Mouse (Mus musculus): ENCODE data around the gene Usf1. TPM values are rescaled to one million over a fixed set of nuclear protein-coding genes. Genes with fewer than 3 reads are reported as not detected.
A peak's percentile ranks its signal among the peaks of the same experiment; 100 is the strongest.

Gene Usf1
- polyA plus RNA-seq, 1 experiment from 2014 or later: 106 TPM

DNA sequence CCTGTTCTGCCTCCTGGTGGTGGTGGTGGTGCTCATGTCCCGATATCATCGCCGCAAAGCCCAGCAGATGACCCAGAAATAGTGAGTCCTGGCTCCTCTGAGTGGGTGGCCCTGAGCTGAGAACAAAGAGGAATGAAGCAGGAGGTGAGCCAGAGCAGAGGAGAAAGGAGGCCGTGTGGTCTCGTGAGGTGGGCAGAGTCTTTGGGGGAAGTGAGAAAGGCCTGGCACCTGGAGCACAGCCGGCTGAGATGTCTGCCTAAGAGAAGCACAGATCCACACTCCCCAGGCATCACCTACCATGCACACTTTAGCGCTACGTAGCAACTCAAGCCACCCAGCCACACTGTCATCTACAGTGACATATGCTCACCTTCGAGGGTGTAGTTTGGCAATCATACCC lies 25.9 kb upstream of the Usf1 start:
- ChIA-PET POLR2A (no interaction called here), CTCF (interaction anchor here (1.4 kb wide), 1 partner anchor 25 kb away, joined by 3 read pairs; the partner anchor contains the start of gene Klhdc9)
- no peak for TF ChIP-seq CTCF (IDR thresholded peaks at IDR 0.05)
- ATAC-seq: no peak
- no peak for DNase-seq (ENCODE audit: low read depth, low spot score)
- in situ Hi-C loops (cut with MboI; ENCODE audit: low pct_unique_long_range_greater_than_20kb): no loop called here
- H3K27me3 ChIP-seq: peaks cover 3% of the 10 kb centered on the region

DNA sequence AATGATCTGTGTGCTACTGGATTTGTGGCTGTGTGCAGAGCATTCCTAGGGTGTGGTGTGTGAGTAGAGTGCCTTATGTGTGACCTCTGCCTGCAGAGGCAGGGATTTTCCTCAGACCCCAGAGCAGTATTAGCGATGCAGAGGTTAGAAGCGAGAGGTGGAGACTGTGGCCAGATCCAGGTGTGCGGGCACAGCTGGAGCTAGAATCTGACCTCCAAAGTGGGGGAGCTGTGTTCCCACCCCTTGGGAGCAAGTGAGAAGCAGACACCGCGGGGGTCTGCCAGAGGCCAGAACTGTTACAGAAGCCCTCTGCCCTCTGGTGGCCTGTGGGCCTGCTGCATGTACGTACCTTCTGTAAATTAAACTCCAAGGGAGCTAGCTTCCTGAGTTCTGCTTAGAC lies 24.0 kb upstream of the Usf1 start:
- in situ Hi-C loops (cut with MboI; ENCODE audit: low pct_unique_long_range_greater_than_20kb): no loop called here
- no peaks in the 10 kb centered on the region for H3K27me3 ChIP-seq
- POLR2A ChIA-PET: no interaction called here
- CTCF ChIA-PET: interaction anchor here (1.0 to 1.5 kb wide), 2 partner anchors 29 to 62 kb away, joined by 3 read pairs; no protein-coding TSS in a partner anchor
- TF ChIP-seq CTCF (IDR thresholded peaks at IDR 0.05): no peak
- DNase-seq (ENCODE audit: low read depth, low spot score) (no peak), ATAC-seq (peak; percentile 53)

DNA sequence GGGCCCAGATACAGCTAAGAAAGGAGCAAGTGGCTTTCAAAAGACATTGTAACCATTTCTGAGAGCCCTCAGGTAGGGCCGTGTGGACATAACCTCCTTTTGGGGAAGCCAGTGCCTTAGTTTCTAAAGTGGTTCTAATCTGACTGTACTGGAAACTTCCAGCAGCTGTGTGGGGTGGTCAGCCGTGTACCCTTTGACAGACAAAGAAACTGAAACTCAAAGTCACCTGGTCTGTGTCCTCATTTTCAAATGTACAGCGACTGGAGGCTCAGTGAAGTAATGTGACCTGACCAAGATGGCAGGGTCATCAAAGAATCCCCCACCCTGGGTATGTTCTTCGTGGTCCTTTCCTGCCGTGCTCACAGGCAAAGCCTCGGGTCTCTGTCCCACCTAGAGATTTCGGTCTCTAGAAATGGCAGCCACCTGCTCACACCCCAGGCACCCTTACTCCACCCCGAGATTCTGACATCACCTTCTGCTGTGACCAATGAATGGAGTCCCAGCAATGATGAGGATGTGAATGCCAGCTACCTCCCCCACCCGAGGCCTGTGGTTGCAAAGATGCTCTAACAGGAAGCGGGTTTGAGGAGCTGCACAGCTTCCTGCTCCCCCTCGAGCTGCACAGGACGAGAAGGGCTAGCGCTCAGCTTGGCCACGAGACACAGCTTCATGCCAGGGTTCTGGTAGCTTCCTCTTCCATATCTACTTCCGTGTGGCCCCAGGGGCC lies 22.6 kb upstream of the Usf1 start, which contains the start of gene Arhgap30:
Gene Arhgap30, plus strand, starts transcription at position 579 of the 727 bp plus-strand sequence.
- ChIA-PET CTCF (interaction anchor here (1.1 to 2.0 kb wide), 3 partner anchors 8 to 30 kb away, joined by 3 to 6 read pairs (median 5); no protein-coding TSS in a partner anchor), POLR2A (no interaction called here)
- no peaks in the 10 kb centered on the region for H3K27me3 ChIP-seq
- DNase-seq (ENCODE audit: low read depth, low spot score) (no peak), ATAC-seq (no peak)
- no peak for TF ChIP-seq CTCF (IDR thresholded peaks at IDR 0.05)
- in situ Hi-C loops (cut with MboI; ENCODE audit: low pct_unique_long_range_greater_than_20kb): no loop called here

DNA sequence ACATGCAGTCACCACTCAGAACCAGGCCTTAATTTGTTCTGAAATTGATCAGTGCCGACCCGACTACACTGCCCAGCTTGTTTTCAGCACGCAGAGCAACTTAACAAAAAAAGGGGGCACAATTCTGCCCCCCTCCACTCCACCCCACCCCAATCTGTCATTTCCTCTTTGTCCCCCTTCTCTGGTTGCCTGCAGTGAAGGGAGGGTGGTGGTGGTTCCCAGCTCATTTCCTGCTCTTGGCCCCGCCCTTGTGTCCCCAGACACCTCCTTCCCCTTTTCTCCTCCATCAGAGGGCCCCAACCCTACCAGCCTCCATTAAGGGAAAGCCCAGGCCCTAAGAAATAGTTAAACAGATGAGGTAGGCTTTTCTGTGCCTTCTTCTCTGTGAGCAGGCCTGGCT lies 21.0 kb upstream of the Usf1 start:
- ChIA-PET CTCF (interaction anchor here (1.9 to 2.2 kb wide), 3 partner anchors 10 to 88 kb away, joined by 5 to 6 read pairs (median 5); no protein-coding TSS in a partner anchor), POLR2A (interaction anchor here (0.6 kb wide), 1 partner anchor 1704 kb away, joined by 3 read pairs; no protein-coding TSS in a partner anchor)
- in situ Hi-C loops (cut with MboI; ENCODE audit: low pct_unique_long_range_greater_than_20kb): no loop called here

DNA sequence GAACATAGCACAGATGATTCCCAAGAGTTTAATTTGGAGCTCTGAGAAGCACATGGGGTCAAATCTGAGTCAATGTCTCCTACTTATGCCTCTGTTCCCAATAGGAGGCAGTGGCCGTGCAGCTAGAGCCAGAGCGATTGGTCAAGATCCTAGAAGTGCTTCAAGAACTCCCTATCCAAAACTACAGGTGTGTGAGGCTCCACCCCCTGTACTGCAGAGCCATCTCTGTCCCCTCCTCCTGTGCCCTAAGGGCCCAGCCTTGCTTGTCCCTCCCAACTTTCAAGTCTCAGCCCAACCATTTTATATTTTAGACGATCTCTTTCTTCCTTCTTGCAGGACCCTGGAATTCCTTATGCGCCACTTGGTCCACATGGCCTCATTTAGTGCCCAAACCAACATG lies 9.3 kb upstream of the Usf1 start:
- TF ChIP-seq CTCF (IDR thresholded peaks at IDR 0.05): no peak
- CTCF ChIA-PET: interaction anchor here (1.3 kb wide), 1 partner anchor 22 kb away, joined by 3 read pairs; no protein-coding TSS in a partner anchor
- DNase-seq (ENCODE audit: low read depth, low spot score) (no peak), ATAC-seq (no peak)
- POLR2A ChIA-PET: no interaction called here
- H3K27me3 ChIP-seq: peaks cover 5% of the 10 kb centered on the region
- in situ Hi-C loops (cut with MboI; ENCODE audit: low pct_unique_long_range_greater_than_20kb): no loop called here

More for the DNA sequence above, 21.0 kb upstream of the Usf1 start:
- no peak for TF ChIP-seq CTCF (IDR thresholded peaks at IDR 0.05)
- peaks cover 2% of the 10 kb centered on the region for H3K27me3 ChIP-seq
- ATAC-seq (no peak), DNase-seq (ENCODE audit: low read depth, low spot score) (no peak)

DNA sequence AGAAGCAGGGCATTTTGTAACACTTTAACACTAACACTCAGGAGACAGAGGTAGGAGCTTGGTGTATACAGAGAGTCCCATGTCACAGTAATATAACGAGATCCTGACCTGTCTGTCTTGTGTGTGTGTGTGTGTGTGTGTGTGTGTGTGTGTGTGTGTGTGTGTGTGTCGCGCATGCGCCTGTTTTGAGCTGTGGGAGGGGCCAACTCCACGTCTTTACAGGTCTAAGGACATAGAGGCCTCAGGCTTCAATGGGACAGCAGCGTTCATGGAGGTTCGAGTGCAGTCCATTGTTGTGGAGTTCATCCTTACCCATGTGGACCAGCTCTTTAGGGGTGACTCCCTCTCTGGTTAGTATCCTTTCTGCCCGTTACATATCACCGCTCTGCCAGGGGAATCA lies 8.1 kb upstream of the Usf1 start:
- no peak for TF ChIP-seq CTCF (IDR thresholded peaks at IDR 0.05)
- ATAC-seq (no peak), DNase-seq (ENCODE audit: low read depth, low spot score) (no peak)
- ChIA-PET CTCF (interaction anchor here (1.3 kb wide), 1 partner anchor 23 kb away, joined by 3 read pairs; no protein-coding TSS in a partner anchor), POLR2A (no interaction called here)
- H3K27me3 ChIP-seq: peaks cover 5% of the 10 kb centered on the region
- in situ Hi-C loops (cut with MboI; ENCODE audit: low pct_unique_long_range_greater_than_20kb): no loop called here

DNA sequence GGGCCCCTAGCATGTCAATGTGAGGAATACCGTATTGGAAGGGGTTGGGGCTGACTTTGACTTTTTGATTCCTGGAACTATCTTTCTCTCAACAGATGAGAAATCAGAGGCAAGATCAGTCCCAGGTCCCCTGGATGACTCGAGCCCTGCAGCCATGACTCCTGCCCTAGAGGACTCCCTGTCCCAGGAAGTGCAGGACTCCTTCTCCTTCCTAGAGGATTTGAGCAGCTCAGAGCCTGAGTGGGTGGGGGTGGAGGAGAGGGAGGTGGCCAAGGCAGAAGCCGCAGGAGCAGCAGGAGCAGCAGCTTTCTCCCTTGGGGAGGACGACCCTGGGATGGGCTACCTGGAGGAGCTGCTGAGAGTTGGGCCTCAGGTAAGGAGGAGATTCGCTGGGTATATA lies 3.9 kb upstream of the Usf1 start:
- POLR2A ChIA-PET: no interaction called here

DNA sequence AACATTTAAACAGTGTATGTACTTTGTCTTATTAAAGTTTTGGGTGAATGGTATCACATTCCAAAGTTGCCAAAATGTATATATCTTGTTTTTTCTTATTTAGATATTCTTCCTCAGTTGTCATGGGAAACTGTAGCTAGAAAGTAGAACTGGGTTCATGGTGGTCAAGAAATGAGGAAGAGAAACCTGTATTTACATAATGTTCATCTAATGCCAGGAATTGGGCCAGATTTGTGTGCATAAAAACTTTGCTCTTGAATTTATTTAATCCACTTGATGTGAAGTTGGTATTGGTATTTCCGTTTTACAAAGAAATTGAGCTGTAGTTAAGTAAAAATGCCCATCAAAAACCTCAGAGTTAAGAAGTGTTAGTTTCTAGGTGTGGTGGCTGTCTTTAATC lies 882 bp upstream of the Usf1 start:
- POLR2A ChIA-PET: no interaction called here
- DNase-seq (ENCODE audit: low read depth, low spot score) (no peak), ATAC-seq (no peak)
- H3K27me3 ChIP-seq: peaks cover 5% of the 10 kb centered on the region
- CTCF ChIA-PET: interaction anchor here (0.6 to 1.9 kb wide), 7 partner anchors 21 to 115 kb away, joined by 3 to 7 read pairs (median 3); partner anchors contain the start of gene Arhgap30
- in situ Hi-C loops (cut with MboI; ENCODE audit: low pct_unique_long_range_greater_than_20kb): no loop called here
- no peak for TF ChIP-seq CTCF (IDR thresholded peaks at IDR 0.05)

More for the DNA sequence above, 3.9 kb upstream of the Usf1 start:
- in situ Hi-C loops (cut with MboI; ENCODE audit: low pct_unique_long_range_greater_than_20kb): no loop called here
- ATAC-seq: no peak
- CTCF ChIA-PET: no interaction called here
- peaks cover 10% of the 10 kb centered on the region for H3K27me3 ChIP-seq
- DNase-seq (ENCODE audit: low read depth, low spot score): no peak
- TF ChIP-seq CTCF (IDR thresholded peaks at IDR 0.05): no peak

DNA sequence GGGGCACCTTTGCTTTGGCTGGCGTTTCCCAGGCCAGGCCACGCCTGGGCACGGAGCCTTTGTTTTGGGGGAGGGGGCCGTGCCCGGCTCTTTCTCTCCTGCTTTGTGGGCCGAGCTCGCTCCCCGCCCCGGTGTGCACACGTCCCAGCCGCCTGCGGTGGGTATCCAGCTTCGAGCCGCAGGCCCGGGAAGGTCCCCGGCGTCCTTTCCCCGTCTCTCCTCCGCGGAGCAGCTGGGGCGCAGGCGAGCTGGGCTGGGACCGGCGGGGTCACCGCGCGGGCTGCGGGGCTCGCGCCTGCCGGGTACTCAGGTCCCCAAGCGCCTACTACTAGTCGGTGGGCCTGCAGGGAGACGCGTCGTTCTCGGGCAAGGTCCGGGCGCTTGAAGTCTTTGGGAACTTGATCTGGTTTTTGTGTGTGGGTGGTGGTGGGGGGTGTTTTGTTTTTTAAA lies 404 bp downstream of the Usf1 start:
- peaks cover 5% of the 10 kb centered on the region for H3K27me3 ChIP-seq
- in situ Hi-C loops (cut with MboI; ENCODE audit: low pct_unique_long_range_greater_than_20kb): no loop called here
- no peak for DNase-seq (ENCODE audit: low read depth, low spot score)
- ATAC-seq: peak; percentile 48
- ChIA-PET CTCF (interaction anchor here (1.0 to 1.4 kb wide), 2 partner anchors 14 to 31 kb away, joined by 3 to 4 read pairs; no protein-coding TSS in a partner anchor), POLR2A (interaction anchor here (0.6 kb wide), 2 partner anchors 65 to 88 kb away, joined by 3 to 4 read pairs; no protein-coding TSS in a partner anchor)
- no peak for TF ChIP-seq CTCF (IDR thresholded peaks at IDR 0.05)

DNA sequence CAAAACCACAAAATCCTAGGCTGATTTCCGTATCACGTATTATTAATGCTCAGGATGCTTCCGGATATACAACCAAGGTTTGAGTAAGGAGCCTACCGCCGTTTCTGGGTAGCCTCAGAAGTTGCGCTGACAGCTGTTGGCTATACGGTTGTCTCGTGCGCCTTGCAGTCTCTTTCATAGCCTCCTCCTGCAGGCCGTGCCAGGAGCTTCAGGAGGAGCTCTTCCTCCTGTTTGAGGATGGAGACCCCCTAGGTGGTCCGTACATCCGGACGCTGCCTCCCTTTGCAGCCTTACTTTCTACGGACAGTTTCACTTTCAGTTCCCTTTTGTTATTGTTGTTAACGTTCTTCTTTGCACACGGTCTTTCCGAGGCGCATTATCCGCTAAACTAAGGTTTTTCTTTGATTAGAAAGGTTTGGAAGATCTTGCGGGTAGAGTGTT lies 908 bp downstream of the Usf1 start:
- POLR2A ChIA-PET: interaction anchor here (0.6 kb wide), 2 partner anchors 64 to 88 kb away, joined by 3 to 4 read pairs; no protein-coding TSS in a partner anchor
- CTCF ChIA-PET: interaction anchor here (1.0 kb wide), 1 partner anchor 13 kb away, joined by 3 read pairs; no protein-coding TSS in a partner anchor
- no peak for TF ChIP-seq CTCF (IDR thresholded peaks at IDR 0.05)
- no peak for ATAC-seq
- in situ Hi-C loops (cut with MboI; ENCODE audit: low pct_unique_long_range_greater_than_20kb): no loop called here
- no peak for DNase-seq (ENCODE audit: low read depth, low spot score)
- peaks cover 5% of the 10 kb centered on the region for H3K27me3 ChIP-seq

DNA sequence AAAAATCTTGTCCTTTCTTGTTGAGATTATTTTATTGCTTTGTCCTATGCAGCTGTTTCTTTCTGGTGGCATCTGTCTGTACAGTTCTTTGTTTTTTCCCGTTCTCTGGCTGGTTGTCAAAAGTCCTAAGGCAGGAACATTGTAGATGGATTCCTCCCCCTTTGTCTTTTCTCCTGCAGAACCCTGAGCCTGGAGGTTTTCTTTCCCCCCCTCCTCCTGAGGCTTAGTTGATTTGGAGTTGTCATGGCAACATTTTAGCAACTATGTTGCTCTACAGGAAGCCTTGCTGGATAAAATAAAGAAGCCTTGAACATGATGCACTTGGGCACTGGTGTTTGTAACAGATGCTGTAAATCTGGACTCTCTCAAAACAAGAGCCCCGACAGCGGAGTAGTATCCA lies 1.3 kb downstream of the Usf1 start:
- ATAC-seq: no peak
- CTCF ChIA-PET: interaction anchor here (1.0 kb wide), 1 partner anchor 13 kb away, joined by 3 read pairs; no protein-coding TSS in a partner anchor
- H3K27me3 ChIP-seq: peaks cover 5% of the 10 kb centered on the region
- DNase-seq (ENCODE audit: low read depth, low spot score): no peak
- POLR2A ChIA-PET: interaction anchor here (0.8 kb wide), 1 partner anchor 27 kb away, joined by 3 read pairs; no protein-coding TSS in a partner anchor
- TF ChIP-seq CTCF (IDR thresholded peaks at IDR 0.05): no peak
- in situ Hi-C loops (cut with MboI; ENCODE audit: low pct_unique_long_range_greater_than_20kb): no loop called here

All from Patski (cell line).